Mouse (Mus musculus): Measurements from ENCODE around the gene Dnaaf5. TPM values are rescaled to one million over a fixed set of nuclear protein-coding genes. Genes with fewer than 3 reads are reported as not detected.

Dnaaf5 gene
- total RNA-seq, 2 experiments from 2014 or later: 9.3 to 10.2 TPM

DNA sequence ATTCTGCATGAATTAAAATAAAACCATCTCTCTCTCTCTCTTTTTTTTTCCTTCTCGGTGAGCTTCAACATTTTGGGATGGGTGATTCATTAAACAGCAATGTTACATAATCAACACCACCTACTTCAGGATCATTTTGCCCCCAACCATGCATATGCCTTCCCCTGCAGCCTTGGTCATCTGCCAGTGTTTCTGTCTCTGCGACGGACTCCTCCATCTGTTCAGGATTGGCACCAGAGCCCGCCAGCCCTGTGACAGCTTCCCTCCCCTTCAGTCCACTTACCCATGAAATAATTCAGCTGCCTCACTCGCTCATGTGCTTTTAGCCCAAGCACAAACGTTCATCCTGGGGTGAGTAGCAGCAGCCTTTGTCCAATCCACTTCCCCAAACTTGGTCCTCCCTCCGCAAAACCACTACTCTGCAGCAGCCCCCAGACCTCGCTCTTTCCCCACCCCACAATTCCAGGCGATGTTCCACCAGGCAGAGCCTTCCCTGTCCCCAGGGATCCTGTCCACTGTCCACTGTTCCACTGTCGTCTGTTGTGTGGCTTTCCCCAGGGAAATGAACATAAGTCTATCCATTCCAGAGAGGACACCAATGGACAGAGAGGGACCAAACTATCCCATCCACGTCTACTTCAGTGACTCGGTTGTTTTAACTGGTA, 11.6 kb upstream of the Dnaaf5 start:
- intact Hi-C loops (cut with DNase I; ENCODE audit: low total_unique reads): no loop called here
- DNase-seq: peak; percentile 48

DNA sequence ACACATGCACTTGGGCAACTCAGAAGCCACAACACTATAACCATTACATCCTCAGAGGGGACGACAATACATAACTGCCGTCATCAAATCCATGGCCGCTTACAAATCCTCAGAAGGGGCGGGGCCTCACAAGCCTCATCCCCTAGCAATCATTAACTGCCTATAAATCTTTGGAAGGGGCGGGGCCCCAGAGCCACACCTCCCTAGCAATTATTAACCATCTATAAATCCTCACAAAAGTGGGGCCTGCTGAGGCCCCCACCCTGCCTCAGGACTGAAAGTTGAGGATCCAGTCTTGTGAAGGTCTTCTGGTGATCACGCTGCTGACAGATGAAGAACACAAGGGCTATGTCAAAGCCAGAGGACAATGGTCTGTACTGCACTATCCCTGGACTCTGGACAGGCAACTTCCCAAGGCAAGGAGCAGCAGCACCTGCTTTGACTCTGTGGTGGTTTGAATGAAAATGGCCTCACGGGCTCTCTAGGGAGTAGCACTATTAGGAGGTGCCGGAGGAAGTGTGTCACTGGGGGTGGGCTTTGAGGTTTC, 11.0 kb upstream of the Dnaaf5 start:
- no peak for DNase-seq
- intact Hi-C loops (cut with DNase I; ENCODE audit: low total_unique reads): no loop called here

DNA sequence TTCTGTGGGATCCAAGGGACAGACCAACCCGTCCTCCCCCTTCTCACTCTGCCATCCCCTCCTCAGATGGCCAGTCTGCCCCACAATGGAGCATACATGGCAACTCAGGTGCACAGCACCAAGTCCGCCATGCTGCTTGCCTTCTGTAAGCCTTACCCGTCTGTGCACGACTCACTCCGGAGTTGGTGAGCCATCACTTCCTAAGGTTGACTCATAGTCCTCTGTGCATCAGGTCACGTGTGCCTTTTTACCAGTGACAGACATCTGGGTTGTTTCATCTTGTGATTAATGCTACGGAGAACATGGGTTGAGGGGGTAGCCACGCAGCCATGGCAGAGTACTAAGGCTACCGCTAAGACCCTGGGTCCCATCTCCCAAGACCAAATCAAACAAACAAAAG, 9.4 kb upstream of the Dnaaf5 start:
- intact Hi-C loops (cut with DNase I; ENCODE audit: low total_unique reads): no loop called here
- DNase-seq: no peak

DNA sequence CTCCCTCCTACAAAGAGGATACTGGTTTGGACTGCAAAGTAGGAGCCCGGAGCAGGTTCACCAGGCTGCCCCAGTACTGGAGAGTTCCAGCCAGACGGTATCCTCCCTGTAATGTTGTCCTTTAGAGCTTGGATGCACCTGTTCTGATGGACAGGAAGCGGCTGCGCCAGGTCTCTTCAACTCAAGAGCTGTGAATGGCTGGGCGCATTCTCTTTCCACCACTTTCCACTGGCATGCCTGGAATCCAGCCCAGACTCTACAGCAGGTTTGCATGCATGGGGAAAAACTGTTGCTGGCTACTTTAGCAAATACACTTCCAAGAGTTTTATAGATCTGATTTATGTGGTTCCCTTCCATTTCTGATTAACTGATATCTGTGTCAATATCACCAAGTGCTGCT, 8.7 kb upstream of the Dnaaf5 start:
- intact Hi-C loops (cut with DNase I; ENCODE audit: low total_unique reads): no loop called here

DNA sequence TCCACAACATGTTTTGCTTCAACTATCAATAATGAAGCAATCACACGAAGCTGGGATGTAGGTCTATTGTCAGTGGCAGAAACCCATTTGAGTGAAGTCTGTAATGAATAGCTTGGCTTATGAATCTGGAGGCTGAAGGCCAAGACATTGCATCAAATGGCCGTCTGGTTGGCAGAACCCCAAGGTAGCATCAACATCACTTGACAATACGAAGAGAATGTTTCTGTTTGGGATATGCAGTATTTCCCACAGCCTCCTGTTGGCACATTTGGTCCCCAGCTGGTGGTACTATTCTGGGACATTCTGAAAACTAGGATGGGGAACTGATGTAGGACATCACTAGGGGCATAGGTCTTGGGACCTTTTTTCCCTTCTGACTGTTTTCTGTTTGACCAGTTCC, 6.1 kb upstream of the Dnaaf5 start:
- intact Hi-C loops (cut with DNase I; ENCODE audit: low total_unique reads): no loop called here

More for the DNA sequence above, 8.7 kb upstream of the Dnaaf5 start:
- DNase-seq: no peak

DNA sequence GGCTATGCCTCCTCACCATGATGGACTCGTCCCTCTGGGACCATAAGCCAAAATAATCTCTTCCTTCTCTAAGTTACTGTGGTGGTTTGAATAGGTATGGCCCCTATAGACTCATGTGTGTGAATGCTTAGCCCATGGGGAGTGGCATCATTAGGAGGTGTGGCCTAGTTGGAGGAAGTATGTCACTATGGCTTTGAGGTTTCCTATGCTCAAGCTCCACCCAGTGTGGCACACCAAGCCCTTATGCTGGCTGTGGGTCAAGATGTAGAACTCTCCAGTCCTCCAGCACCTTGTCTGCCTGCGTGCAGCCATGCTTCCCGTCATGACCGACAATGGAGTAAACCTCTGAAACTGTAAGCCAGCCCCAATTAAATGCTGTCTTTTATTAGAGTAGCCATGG, 4.3 kb upstream of the Dnaaf5 start:
- DNase-seq: no peak
- intact Hi-C loops (cut with DNase I; ENCODE audit: low total_unique reads): no loop called here

More for the DNA sequence above, 6.1 kb upstream of the Dnaaf5 start:
- DNase-seq: no peak

DNA sequence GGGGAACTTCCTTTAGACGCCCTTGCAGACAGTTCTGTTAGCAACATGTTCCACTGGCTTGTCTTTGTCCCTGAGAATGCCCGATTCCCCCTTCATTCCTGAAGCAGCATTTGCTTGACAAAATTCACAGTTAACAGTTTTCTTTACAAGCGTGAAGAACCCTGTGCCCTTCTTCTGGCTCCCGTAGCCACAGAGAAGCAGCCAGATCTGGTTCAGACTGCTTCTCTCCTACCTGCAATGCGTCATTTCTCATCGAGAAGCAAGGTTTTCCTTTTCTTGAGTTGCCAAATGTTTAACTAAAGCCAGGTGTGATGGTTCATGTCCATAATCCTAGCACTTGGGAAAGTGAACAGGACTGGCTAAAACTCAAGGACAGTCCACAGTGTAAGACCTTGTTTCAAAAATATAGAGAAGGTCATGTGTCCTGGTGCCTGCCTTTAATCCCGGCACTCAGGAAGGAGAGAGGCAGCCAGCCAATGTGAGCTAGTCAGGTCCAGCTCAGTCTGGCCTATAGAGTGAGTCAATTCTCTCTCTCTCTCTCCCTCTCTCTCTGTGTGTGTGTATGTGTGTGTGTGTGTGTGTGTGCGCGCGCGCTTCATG, 3.4 kb upstream of the Dnaaf5 start:
- intact Hi-C loops (cut with DNase I; ENCODE audit: low total_unique reads): no loop called here
- no peak for DNase-seq

DNA sequence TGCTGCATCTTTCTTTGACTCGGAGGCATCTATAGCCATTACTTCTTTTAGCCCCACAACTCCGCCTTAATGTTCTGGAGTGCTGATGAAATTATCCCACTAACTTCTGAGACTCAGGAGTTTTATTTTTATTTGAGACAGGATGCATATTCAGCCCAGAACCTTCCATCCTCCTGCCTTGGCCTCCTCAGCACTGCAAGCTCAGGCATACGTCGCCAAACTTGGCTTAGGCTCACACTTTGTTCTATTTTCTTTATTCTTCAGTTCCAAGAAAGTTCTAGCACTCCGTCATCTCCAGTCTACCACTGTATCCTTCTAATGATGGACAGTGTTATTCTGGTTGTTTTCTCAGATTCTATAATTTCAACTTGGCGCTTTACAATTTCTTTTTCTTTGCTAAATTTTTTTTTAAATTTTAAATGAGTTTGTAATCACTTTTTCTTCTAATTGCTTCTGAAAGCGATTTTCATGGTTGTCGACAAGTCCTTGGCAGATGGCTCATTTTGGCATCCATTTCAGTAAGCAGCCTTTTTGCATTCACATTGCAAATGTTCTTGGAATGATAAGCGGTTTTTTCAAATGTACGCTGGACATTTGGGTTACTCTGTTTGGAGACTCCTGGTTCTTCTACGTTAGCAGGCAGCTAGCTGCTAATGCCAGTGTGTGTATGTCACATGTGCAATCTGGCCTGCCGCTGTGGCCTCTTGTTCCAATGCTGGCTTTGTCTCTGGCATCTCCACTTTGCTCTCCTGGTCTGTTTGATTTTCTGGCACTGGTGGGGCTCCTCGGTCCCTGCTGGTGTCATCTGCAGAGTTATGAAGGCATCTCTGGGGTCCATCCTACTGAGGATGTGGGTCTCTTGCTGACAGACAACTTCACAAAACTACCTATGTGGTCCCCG, 2.6 kb upstream of the Dnaaf5 start:
- DNase-seq: no peak
- intact Hi-C loops (cut with DNase I; ENCODE audit: low total_unique reads): no loop called here

DNA sequence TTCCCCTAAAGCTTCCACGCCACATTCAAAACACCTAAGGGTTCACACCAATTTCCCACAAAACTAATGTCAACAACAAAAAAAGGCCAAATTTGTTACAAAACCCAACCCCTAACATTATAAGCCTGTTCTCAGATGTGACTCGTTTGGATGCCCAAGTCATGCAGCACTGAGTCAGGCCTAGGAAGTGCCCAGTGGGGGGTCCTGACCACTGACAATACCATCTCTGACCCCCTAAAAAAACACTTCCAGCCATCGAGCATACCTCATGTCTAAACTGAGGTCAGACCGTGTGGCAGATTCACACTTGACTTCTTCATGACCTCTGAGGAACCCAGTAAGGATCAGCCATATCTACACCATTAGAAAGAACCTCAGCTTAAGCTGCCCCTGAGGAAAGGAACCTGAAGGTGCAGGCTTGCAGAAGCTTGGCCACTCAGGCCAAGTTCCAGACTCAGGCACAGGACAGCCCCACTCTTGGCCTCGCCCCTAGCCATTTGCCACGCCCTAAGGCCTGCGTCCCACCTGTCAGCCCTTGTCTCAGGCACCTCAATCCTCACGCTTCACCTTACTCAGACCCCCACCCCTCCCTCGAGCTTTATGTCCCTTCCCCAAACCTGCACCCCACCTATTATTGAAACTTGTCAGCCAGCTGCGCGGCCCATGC, 884 bp upstream of the Dnaaf5 start:
- intact Hi-C loops (cut with DNase I; ENCODE audit: low total_unique reads): no loop called here
- no peak for DNase-seq

DNA sequence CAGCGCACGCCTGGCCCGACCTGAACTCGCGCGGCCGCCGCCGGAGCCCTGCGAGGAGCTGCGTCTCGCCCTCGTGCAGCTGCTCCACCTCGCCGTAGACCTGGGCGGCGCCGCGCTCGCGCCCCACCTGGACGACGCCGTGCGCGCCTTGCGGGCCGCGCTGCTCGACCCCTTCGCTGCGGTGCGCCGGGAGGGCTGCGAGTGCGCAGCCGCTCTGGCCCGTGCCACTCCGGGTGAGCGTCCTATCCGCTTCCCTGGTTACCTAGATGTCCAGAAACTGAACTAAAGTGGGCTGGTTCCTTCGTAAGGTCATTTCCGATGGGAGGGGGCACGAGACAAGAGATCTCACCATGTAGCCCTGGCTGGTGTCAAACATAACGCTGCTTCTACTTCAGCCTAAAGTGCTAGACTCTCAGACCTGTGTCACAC, 594 bp downstream of the Dnaaf5 start:
- intact Hi-C loops (cut with DNase I; ENCODE audit: low total_unique reads): no loop called here
- DNase-seq: no peak

DNA sequence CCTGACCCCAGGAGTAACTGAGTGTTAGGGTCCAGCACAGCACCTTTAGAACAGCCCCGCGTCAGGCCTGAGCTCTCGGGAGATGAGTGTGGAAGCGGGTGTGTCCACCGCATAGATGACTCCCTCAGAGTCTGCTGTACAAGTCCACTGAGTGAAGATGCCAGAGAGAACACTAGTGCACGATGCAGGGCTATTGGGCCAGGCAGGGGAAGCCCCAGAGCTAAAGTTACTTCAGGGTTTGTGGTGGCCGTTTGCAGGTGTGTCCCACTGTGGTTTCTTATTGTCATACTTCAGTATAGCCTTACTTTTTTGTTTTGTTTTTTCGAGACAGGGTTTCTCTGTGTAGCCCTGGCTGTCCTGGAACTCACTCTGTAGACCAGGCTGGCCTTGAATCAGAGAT, 10.9 kb downstream of the Dnaaf5 start:
- DNase-seq: no peak
- intact Hi-C loops (cut with DNase I; ENCODE audit: low total_unique reads): no loop called here

DNA sequence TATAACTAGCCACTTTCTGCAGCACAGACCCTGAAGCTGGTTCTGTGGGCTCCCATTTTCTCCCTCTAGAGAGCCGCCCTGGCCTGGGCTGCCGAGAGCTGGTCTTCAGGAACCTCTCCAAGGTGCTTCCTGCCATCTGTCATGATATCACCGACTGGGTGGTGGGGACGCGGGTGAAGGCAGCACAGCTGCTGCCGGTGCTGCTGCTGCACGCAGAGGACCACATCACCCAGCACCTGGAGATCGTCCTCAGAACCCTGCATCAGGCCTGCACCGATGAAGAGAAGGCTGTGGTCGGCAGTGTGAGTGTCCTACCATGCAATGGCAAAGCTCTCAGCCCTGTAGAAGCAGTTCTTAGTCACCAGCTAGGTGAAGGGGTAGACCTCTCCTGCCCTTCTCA, 11.6 kb downstream of the Dnaaf5 start:
- intact Hi-C loops (cut with DNase I; ENCODE audit: low total_unique reads): no loop called here
- DNase-seq: no peak

DNA sequence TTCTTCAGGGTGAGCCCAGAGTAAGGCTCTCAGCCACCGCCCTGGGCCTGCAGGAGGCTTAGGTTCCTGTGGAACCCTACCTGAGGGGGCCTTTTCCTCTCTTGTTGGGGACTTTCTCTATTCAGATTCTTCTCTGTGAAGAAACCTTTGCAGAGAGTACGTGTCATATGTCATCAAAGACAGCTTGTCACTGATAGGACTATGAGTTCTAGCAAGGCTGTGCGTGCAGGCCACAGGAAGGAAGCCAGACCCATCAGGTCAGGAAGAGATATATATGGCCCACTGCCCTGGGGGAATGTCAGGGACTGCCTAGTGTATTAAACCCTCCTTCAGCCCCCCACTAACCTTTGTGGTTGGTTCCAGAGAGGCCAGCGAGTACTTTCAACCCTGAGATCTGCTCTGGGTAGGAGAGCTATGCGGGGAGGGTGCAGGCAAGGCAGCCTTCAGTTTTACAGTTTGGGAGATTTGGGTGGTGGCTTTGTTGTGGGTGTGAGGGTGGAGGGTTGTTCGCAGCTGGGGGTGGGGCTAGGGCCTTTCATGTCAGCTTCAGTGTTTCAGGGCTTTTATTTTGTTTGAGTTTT, 16.8 kb downstream of the Dnaaf5 start:
- no peak for DNase-seq
- intact Hi-C loops (cut with DNase I; ENCODE audit: low total_unique reads): no loop called here

DNA sequence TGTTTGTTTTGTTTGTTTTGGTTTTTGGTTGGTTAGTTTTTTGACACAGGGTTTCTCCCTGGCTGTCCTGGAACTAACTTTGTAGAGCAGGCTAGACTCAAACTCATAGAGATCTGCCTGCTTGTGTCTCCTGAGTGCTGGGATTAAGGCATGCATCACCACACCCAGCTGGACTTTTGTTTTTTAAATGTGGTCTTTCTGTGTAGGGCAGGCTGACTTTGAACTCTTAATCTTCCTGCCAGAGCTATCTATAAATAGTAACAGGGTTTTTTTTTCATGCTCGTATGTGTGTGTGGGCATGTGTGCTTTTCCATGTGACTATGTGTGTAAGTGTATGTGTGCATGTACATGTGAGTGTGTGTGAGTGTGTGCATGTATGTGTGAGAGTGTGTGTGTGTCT, 17.5 kb downstream of the Dnaaf5 start:
- no peak for DNase-seq
- intact Hi-C loops (cut with DNase I; ENCODE audit: low total_unique reads): no loop called here

DNA sequence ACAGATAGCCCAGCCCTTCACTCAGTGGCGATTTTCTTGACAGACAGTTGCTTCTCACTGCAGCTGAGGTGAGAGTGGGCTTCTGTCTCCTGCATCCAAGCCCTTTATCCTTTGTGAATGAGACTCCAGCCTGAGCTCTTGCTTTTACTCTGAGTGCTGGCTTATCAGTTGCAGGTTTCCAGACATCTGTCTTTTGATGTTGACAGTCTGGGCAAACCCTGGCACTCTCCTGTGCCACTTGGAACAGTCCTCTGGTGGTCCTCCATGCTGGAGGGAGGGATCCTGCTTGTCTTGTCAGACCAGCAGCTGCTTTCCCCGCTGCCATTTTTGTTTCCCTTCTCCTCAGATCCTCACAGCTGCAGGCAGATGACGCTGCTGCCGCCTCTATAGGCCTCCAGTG, 21.9 kb downstream of the Dnaaf5 start:
- intact Hi-C loops (cut with DNase I; ENCODE audit: low total_unique reads): no loop called here
- DNase-seq: no peak

DNA sequence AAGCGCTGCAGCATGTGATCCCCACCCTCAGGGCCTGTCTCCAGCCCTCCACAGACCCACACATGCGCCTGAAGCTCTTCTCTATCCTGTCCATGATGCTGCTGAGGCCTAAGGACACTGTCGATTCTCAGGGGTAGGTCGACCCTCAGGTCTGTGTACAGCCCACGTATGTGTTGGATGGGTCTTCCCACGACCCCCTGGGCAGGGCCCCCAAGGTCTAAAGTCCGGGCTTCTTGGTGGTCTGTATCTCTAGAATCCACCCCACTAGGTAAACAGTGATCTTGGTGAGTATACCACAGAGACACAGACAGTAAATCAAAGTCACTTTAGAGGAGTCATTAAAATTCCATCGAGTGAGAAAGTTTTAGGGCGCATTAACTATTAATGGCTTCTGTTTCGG, 24.1 kb downstream of the Dnaaf5 start:
- DNase-seq: no peak
- intact Hi-C loops (cut with DNase I; ENCODE audit: low total_unique reads): no loop called here

DNA sequence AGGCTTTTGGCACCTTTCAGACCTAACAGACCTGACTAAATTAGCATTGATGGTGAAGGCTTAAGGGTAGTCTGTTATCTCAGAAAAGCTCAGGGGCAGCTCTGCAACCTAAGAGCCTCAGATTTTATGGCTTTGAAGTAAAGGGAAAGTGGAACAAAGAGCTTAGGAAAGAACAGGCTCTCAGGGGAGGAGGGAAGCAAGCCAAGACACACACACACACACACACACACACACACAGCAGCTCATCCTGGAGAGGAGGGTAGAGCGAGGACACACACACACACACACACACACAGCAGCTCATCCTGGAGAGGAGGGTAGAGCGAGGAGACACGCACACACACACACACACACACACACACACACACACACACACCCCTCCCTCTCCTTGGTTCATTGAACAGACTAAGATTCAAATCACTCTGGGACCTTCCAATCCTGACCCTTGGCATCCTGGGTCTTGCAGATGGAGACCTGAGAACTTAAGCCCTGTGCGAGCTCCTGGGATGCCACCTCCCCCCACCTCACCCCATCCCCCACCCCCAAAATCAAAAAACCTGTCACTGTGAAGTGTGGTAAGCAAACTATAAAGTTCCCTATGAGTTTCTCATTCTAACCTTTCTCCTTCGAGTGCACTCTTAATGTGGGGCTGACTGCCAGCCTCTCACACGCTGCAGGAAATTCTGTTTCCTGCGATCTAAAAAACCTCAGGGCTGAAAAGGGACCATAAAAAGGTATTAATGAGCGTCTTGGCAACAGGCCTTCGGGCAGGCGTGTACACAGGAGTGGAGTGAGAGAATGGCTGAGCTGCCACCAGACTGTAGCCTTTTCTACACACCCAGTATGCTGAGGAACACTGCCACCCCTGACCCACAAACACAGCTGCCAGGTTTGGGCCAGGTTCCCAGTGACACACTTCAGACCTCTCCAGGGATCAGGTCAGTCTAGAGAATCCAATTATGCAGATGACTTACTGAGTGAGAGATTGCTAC, 24.8 kb downstream of the Dnaaf5 start:
- peak; percentile 42 for DNase-seq
- intact Hi-C loops (cut with DNase I; ENCODE audit: low total_unique reads): loop anchor here (5.0 kb wide), 1 partner anchor 88 kb away; no protein-coding TSS in a partner anchor
